Mouse (Mus musculus) megakaryocyte, embryonic 14.5 days (primary cell): ENCODE measurements around the gene Cir1.

Experiments
- FLI1 ChIP-seq: IDR thresholded peaks from 2 replicates; pipeline ENCODE4 v1.6.1; 2012; ENCODE audit warnings: low read length, inconsistent platforms, mixed read lengths
- GATA1 ChIP-seq: IDR thresholded peaks from 3 replicates; pipeline ENCODE4 v1.6.1; 2012; ENCODE audit warnings: mixed read lengths, low read length, inconsistent platforms, borderline replicate concordance

DNA sequence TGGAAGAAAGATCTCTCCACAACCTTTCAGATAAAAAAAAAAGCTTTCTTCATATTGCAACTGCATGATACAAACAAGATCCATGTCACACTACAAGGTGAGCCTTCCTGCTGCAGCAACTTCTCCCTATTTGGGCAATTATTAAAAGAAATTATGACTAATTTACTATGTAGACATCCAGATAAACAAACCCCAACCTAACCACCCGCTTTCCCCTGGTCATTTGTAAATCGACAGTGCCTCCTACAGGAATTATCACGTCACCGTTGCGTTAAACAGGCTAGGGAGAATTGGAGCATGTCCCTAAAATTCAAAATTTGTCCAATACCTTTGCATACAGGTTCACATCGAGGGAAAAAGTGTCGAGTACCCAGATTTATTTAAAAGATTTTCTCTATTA is 30.8 kb downstream of the Cir1 start:
- no peak for TF ChIP-seq GATA1
- TF ChIP-seq FLI1 = no peak
